Mouse (Mus musculus): Measurements from ENCODE around the gene Vwa5b2. TPM values are rescaled to one million over a fixed set of nuclear protein-coding genes. Genes with fewer than 3 reads are reported as not detected.

Vwa5b2 gene
- polyA plus RNA-seq (2015; fragmentation: Nextera tagmentation; extraction: Ambion mirVana): 0.73 and 1.5 TPM in 2 replicates

- Histone ChIP-seq H3K9me3 (no peaks in the 10 kb centered on the region), H3K4me3 (peak within 1 kb of the TSS; percentile 49), H3K4me1 (peaks cover 21% of the 10 kb centered on the region), H3K27me3 (peaks cover 70% of the 10 kb centered on the region), H3K27ac (no peak within 1 kb of the TSS), H3K36me3 (no peaks in the 10 kb centered on the region), H3K9ac (peak within 1 kb of the TSS; percentile 62), H3K4me2 (replicated peaks) (peak within 1 kb of the TSS; percentile 81)
- ATAC-seq (ENCODE audit: low FRiP score, low read depth): peak; percentile 75
- under 1% methylated on average over 24 of the region's 24 CpGs for WGBS
Measured at GRCm38 (mm10) chr16:20589366-20589938, at the start of gene Vwa5b2. Vwa5b2 (plus strand) TSS chr16:20589471.

- H3K27me3 ChIP-seq: no peaks in the 10 kb centered on the region
- H3K4me2 ChIP-seq (replicated peaks): no peak overlapping the region
- H3K36me3 ChIP-seq: peaks cover 66% of the 10 kb centered on the region
- 67% methylated on average over 3 of the region's 3 CpGs for WGBS
- no peaks in the 10 kb centered on the region for H3K9me3 ChIP-seq
- no peak overlapping the region for H3K9ac ChIP-seq
- no peak overlapping the region for H3K4me3 ChIP-seq
- H3K4me1 ChIP-seq: peaks cover 25% of the 10 kb centered on the region
- no peak overlapping the region for H3K27ac ChIP-seq
- ATAC-seq (ENCODE audit: low FRiP score, low read depth): no peak
Measured at GRCm38 (mm10) chr16:20539649-20540048, 49.6 kb upstream of the Vwa5b2 start.

- WGBS: 89% methylated on average over 4 of the region's 4 CpGs
- ATAC-seq (ENCODE audit: low FRiP score, low read depth): no peak
- H3K27ac ChIP-seq: no peak overlapping the region
Measured at GRCm38 (mm10) chr16:20540438-20540837, 48.8 kb upstream of the Vwa5b2 start.

GRCm38 (mm10) chr16:20545696-20546095 is 43.6 kb upstream of the Vwa5b2 start:
- peaks cover 19% of the 10 kb centered on the region for H3K4me1 ChIP-seq
- no peak overlapping the region for H3K9ac ChIP-seq
- H3K27me3 ChIP-seq: no peaks in the 10 kb centered on the region
- no peak overlapping the region for H3K27ac ChIP-seq
- no peak overlapping the region for H3K4me2 ChIP-seq (replicated peaks)
- no peak for ATAC-seq (ENCODE audit: low FRiP score, low read depth)
- no peaks in the 10 kb centered on the region for H3K9me3 ChIP-seq
- H3K36me3 ChIP-seq: peaks cover 62% of the 10 kb centered on the region
- WGBS: 89% methylated on average over 10 of the region's 10 CpGs
- H3K4me3 ChIP-seq: no peak overlapping the region

More at GRCm38 (mm10) chr16:20540438-20540837, 48.8 kb upstream of the Vwa5b2 start:
- no peaks in the 10 kb centered on the region for H3K9me3 ChIP-seq
- H3K9ac ChIP-seq: no peak overlapping the region
- H3K4me3 ChIP-seq: no peak overlapping the region
- H3K27me3 ChIP-seq: no peaks in the 10 kb centered on the region
- H3K4me2 ChIP-seq (replicated peaks): no peak overlapping the region
- H3K4me1 ChIP-seq: peaks cover 25% of the 10 kb centered on the region
- peaks cover 74% of the 10 kb centered on the region for H3K36me3 ChIP-seq

DNA sequence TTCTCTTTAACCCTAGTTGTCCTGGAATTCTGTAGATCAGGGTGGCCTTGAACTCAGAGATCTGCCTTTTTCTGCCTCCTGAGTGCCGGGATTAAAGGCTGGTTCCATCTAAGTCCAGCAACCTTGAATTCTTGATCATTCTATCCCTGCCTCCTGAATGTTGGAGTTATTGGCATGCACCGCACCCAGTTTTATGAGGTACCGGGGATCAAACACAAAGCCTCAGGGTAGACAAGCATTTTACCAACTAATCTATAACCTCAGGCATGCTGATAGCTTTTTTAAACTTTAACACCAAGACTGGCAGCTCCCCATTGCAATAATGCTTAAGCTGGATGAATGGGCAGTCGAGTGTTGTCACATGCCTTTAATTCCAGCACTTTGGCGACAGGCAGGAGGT is 41.8 kb upstream of the Vwa5b2 start:
- Histone ChIP-seq H3K4me2 (replicated peaks) (peak overlapping the region; percentile 81), H3K27ac (no peak overlapping the region), H3K36me3 (peaks cover 61% of the 10 kb centered on the region), H3K9me3 (no peaks in the 10 kb centered on the region), H3K9ac (peak overlapping the region; percentile 71), H3K4me1 (peaks cover 19% of the 10 kb centered on the region), H3K4me3 (peak overlapping the region; percentile 74), H3K27me3 (no peaks in the 10 kb centered on the region)
- WGBS: 44% methylated on average over 5 of the region's 5 CpGs
- no peak for ATAC-seq (ENCODE audit: low FRiP score, low read depth)

GRCm38 (mm10) chr16:20548096-20548948 is 40.9 kb upstream of the Vwa5b2 start, which contains the start of gene Abcf3:
Abcf3 (plus strand) TSS chr16:20548577.
- Histone ChIP-seq H3K27me3 (no peaks in the 10 kb centered on the region), H3K4me3 (peak within 1 kb of the TSS; percentile 74), H3K27ac (peak within 1 kb of the TSS; percentile 58; the same call in 1 of the 2 replicates), H3K9me3 (no peaks in the 10 kb centered on the region), H3K36me3 (peaks cover 63% of the 10 kb centered on the region), H3K9ac (peak within 1 kb of the TSS; percentile 86), H3K4me2 (replicated peaks) (peak within 1 kb of the TSS; percentile 81), H3K4me1 (peaks cover 19% of the 10 kb centered on the region)
- under 1% methylated on average over 56 of the region's 56 CpGs for WGBS
- ATAC-seq (ENCODE audit: low FRiP score, low read depth): peak; percentile 99

GRCm38 (mm10) chr16:20549161-20549560 is 40.1 kb upstream of the Vwa5b2 start:
- ATAC-seq (ENCODE audit: low FRiP score, low read depth): no peak
- peak overlapping the region; percentile 74 for H3K4me3 ChIP-seq
- H3K9me3 ChIP-seq: no peaks in the 10 kb centered on the region
- H3K9ac ChIP-seq: peak overlapping the region; percentile 86
- H3K27ac ChIP-seq: no peak overlapping the region
- 49% methylated on average over 9 of the region's 9 CpGs for WGBS
- H3K4me1 ChIP-seq: peaks cover 19% of the 10 kb centered on the region
- no peaks in the 10 kb centered on the region for H3K27me3 ChIP-seq
- peak overlapping the region; percentile 81 for H3K4me2 ChIP-seq (replicated peaks)
- peaks cover 64% of the 10 kb centered on the region for H3K36me3 ChIP-seq

- Histone ChIP-seq H3K9me3 (no peaks in the 10 kb centered on the region), H3K36me3 (peaks cover 64% of the 10 kb centered on the region), H3K27ac (no peak overlapping the region), H3K27me3 (no peaks in the 10 kb centered on the region), H3K4me1 (peaks cover 19% of the 10 kb centered on the region), H3K4me3 (no peak overlapping the region), H3K9ac (no peak overlapping the region), H3K4me2 (replicated peaks) (no peak overlapping the region)
- no peak for ATAC-seq (ENCODE audit: low FRiP score, low read depth)
- 95% methylated on average over 5 of the region's 5 CpGs for WGBS
Measured at GRCm38 (mm10) chr16:20551691-20552090, 37.6 kb upstream of the Vwa5b2 start.

- WGBS: 95% methylated on average over 1 of the region's 1 CpGs
- H3K36me3 ChIP-seq: peaks cover 69% of the 10 kb centered on the region
- no peak for ATAC-seq (ENCODE audit: low FRiP score, low read depth)
Measured at GRCm38 (mm10) chr16:20552594-20552993, 36.7 kb upstream of the Vwa5b2 start.

GRCm38 (mm10) chr16:20555000-20555399 is 34.3 kb upstream of the Vwa5b2 start:
- H3K27ac ChIP-seq: no peak overlapping the region
- H3K4me3 ChIP-seq: no peak overlapping the region
- ATAC-seq (ENCODE audit: low FRiP score, low read depth): no peak
- 91% methylated on average over 6 of the region's 6 CpGs for WGBS
- H3K9ac ChIP-seq: no peak overlapping the region
- H3K4me1 ChIP-seq: no peaks in the 10 kb centered on the region
- H3K36me3 ChIP-seq: peaks cover 91% of the 10 kb centered on the region
- H3K27me3 ChIP-seq: no peaks in the 10 kb centered on the region
- no peak overlapping the region for H3K4me2 ChIP-seq (replicated peaks)
- H3K9me3 ChIP-seq: no peaks in the 10 kb centered on the region

More at GRCm38 (mm10) chr16:20552594-20552993, 36.7 kb upstream of the Vwa5b2 start:
- no peaks in the 10 kb centered on the region for H3K9me3 ChIP-seq
- peaks cover 13% of the 10 kb centered on the region for H3K4me1 ChIP-seq
- no peak overlapping the region for H3K9ac ChIP-seq
- H3K27ac ChIP-seq: no peak overlapping the region
- no peak overlapping the region for H3K4me2 ChIP-seq (replicated peaks)
- no peaks in the 10 kb centered on the region for H3K27me3 ChIP-seq
- no peak overlapping the region for H3K4me3 ChIP-seq

DNA sequence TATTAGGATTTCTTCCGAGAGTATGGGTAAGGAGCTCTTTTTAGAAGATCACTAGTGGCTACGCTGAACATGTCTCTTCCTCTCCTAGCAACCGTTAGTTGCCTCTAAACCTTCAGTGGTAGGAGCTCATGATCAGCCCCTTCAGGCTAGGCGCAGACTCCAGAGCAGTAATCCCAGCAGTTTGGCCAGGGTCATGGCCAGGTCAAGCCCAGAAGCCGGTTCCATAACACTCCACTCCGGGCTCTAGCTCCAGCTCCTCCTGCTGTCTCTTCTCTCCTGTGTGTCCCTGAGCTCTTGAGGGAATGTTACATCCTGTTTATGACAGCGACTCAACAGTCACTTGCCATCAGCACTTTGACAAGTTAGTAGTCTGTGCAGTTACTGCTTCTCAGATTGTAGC is 31.9 kb upstream of the Vwa5b2 start:
- Histone ChIP-seq H3K27ac (no peak overlapping the region), H3K4me1 (no peaks in the 10 kb centered on the region), H3K9ac (no peak overlapping the region), H3K4me2 (replicated peaks) (no peak overlapping the region), H3K36me3 (peaks cover 93% of the 10 kb centered on the region), H3K9me3 (no peaks in the 10 kb centered on the region), H3K27me3 (no peaks in the 10 kb centered on the region), H3K4me3 (no peak overlapping the region)
- ATAC-seq (ENCODE audit: low FRiP score, low read depth): no peak
- 61% methylated on average over 7 of the region's 7 CpGs for WGBS

GRCm38 (mm10) chr16:20565075-20565474 is 24.2 kb upstream of the Vwa5b2 start:
- no peak overlapping the region for H3K9ac ChIP-seq
- no peaks in the 10 kb centered on the region for H3K4me1 ChIP-seq
- no peak for ATAC-seq (ENCODE audit: low FRiP score, low read depth)
- no peak overlapping the region for H3K27ac ChIP-seq
- WGBS: 90% methylated on average over 1 of the region's 1 CpGs
- H3K9me3 ChIP-seq: no peaks in the 10 kb centered on the region
- H3K4me3 ChIP-seq: no peak overlapping the region
- H3K36me3 ChIP-seq: peaks cover 35% of the 10 kb centered on the region
- no peak overlapping the region for H3K4me2 ChIP-seq (replicated peaks)
- no peaks in the 10 kb centered on the region for H3K27me3 ChIP-seq
